Mouse (Mus musculus) CH12.LX (cell line): ENCODE measurements around the gene Specc1l. TPM values are rescaled to one million over a fixed set of nuclear protein-coding genes. Genes with fewer than 3 reads are reported as not detected.

Source experiments
- DNase-seq: peaks from one replicate; pipeline ENCODE4 v3.0.0-alpha.2; 2013; ENCODE audit errors: extremely low read depth
- H3K27ac ChIP-seq: 2 replicates; pipeline ENCODE4 v1.5.1; 2012; ENCODE audit warnings: low read depth, mild to moderate bottlenecking, control low read depth, moderate library complexity; ENCODE audit not compliant: insufficient read depth
- H3K27me3 ChIP-seq: replicated peaks from 2 replicates; pipeline ENCODE3; 2012; ENCODE audit warnings: inconsistent platforms
- H3K36me3 ChIP-seq, 2 experiments: replicated peaks in 1 of 2; 2 replicates each; pipeline versions ENCODE3 to v1.6.1; 2012; ENCODE audit warnings: inconsistent platforms in 1 of 2, low read length in 1 of 2, mild to moderate bottlenecking in 1 of 2, mixed read lengths in 1 of 2, moderate library complexity in 1 of 2; ENCODE audit not compliant: control insufficient read depth in 1 of 2, insufficient read depth in 1 of 2
- H3K4me1 ChIP-seq, 2 experiments: 2 replicates each; pipeline ENCODE4 v1.6.1; 2012; ENCODE audit warnings: inconsistent platforms in 1 of 2, moderate library complexity in 1 of 2; ENCODE audit not compliant: insufficient read depth in 2 of 2, control insufficient read depth in 1 of 2
- H3K4me2 ChIP-seq: 2 replicates; pipeline ENCODE4 v1.6.1; 2012; ENCODE audit warnings: low read depth, mild to moderate bottlenecking, control low read depth; ENCODE audit not compliant: poor library complexity, insufficient read depth, severe bottlenecking
- H3K4me3 ChIP-seq, 3 experiments: fragments of 150-350 bp in 1 of 3; sonication (generic) in 1 of 3; replicated peaks in 1 of 3; 2 replicates each; pipeline versions ENCODE3 to v1.5.1; 2011 to 2012; ENCODE audit warnings: low read depth in 2 of 3, low read length in 2 of 3, mild to moderate bottlenecking in 2 of 3, moderate library complexity in 2 of 3, control low read depth in 1 of 3, improper control_type of control experiment in 1 of 3, inconsistent platforms in 1 of 3, mixed read lengths in 1 of 3; ENCODE audit not compliant: poor library complexity in 1 of 3
- H3K79me2 ChIP-seq: replicated peaks from 2 replicates; pipeline ENCODE4 v1.6.1; 2012; ENCODE audit warnings: mild to moderate bottlenecking, moderate library complexity; ENCODE audit not compliant: control insufficient read depth, poor library complexity, insufficient read depth, severe bottlenecking; ENCODE audit errors: extremely low read depth
- H3K9ac ChIP-seq: 2 replicates; pipeline ENCODE4 v1.6.1; 2012; ENCODE audit warnings: low read depth, mild to moderate bottlenecking, control low read depth, moderate library complexity; ENCODE audit not compliant: insufficient read depth
- H3K9me3 ChIP-seq: replicated peaks from 2 replicates; pipeline ENCODE3; 2012; ENCODE audit warnings: low read length, inconsistent platforms, mixed read lengths
- CHD2 ChIP-seq: IDR thresholded peaks from 2 replicates; pipeline ENCODE4 v1.6.1; 2011; ENCODE audit warnings: low read length, improper control_type of control experiment
- CTCF ChIP-seq, 2 experiments: IDR thresholded peaks in 1 of 2; conservative IDR thresholded peaks in 1 of 2; 2 replicates each; pipeline ENCODE4 v1.5.1; 2011 to 2012; ENCODE audit warnings: low read depth in 2 of 2, low read length in 2 of 2, improper control_type of control experiment in 1 of 2, inconsistent platforms in 1 of 2, mild to moderate bottlenecking in 1 of 2, moderate library complexity in 1 of 2
- E2F4 ChIP-seq: IDR thresholded peaks from 2 replicates; pipeline ENCODE4 v1.6.1; 2011; ENCODE audit warnings: low read depth, low read length, improper control_type of control experiment; ENCODE audit not compliant: insufficient replicate concordance
- ELF1 ChIP-seq: IDR thresholded peaks from 2 replicates; pipeline ENCODE4 v1.6.1; 2014; ENCODE audit warnings: low read depth, mild to moderate bottlenecking, inconsistent platforms, low read length, improper control_type of control experiment
- HCFC1 ChIP-seq: IDR thresholded peaks from 2 replicates; pipeline ENCODE4 v1.6.1; 2012; ENCODE audit warnings: low read depth, mild to moderate bottlenecking, inconsistent platforms, low read length, improper control_type of control experiment
- IRF4 ChIP-seq: IDR thresholded peaks from 2 replicates; pipeline ENCODE4 v1.6.1; 2014; ENCODE audit warnings: low read depth, mild to moderate bottlenecking, inconsistent platforms, low read length, improper control_type of control experiment
- KAT2A ChIP-seq: IDR thresholded peaks from 2 replicates; pipeline ENCODE4 v1.6.1; 2012; ENCODE audit warnings: low read length, improper control_type of control experiment, inconsistent platforms; ENCODE audit not compliant: insufficient replicate concordance
- MAZ ChIP-seq: IDR thresholded peaks from 2 replicates; pipeline ENCODE4 v1.6.1; 2012; ENCODE audit warnings: low read depth, mild to moderate bottlenecking, inconsistent platforms, low read length, improper control_type of control experiment, moderate library complexity
- MXI1 ChIP-seq: IDR thresholded peaks from 2 replicates; pipeline ENCODE4 v1.6.1; 2011; ENCODE audit warnings: mild to moderate bottlenecking, low read depth, low read length, improper control_type of control experiment
- NELFE ChIP-seq: IDR thresholded peaks from 2 replicates; pipeline ENCODE4 v1.6.1; 2011; ENCODE audit warnings: low read depth, low read length, improper control_type of control experiment
- PAX5 ChIP-seq: IDR thresholded peaks from 2 replicates; pipeline ENCODE4 v1.6.1; 2012; ENCODE audit warnings: low read length, inconsistent platforms, mixed read lengths
- POLR2AphosphoS2 ChIP-seq: IDR thresholded peaks from 2 replicates; pipeline ENCODE4 v1.6.1; 2011; ENCODE audit warnings: low read depth, low read length, improper control_type of control experiment
- ZC3H11A ChIP-seq: IDR thresholded peaks from 2 replicates; pipeline ENCODE4 v1.6.1; 2012; ENCODE audit warnings: low read depth, mild to moderate bottlenecking, inconsistent platforms, low read length, improper control_type of control experiment
- ZKSCAN1 ChIP-seq: IDR thresholded peaks from 2 replicates; pipeline ENCODE4 v1.6.1; 2012; ENCODE audit warnings: low read depth, inconsistent platforms, low read length, improper control_type of control experiment, borderline replicate concordance
- ZNF384 ChIP-seq: IDR thresholded peaks from 2 replicates; pipeline ENCODE4 v1.6.1; 2012; ENCODE audit warnings: low read depth, low read length, improper control_type of control experiment, inconsistent platforms
- dilution Hi-C: fragments of 300-500 bp; cut with MboI; formaldehyde crosslinking; loops from 2 replicates; pipeline ENCODE4 v1.14.3; 2020; ENCODE audit warnings: low sequenced_read_pairs; ENCODE audit not compliant: extremely low pct_unique_long_range_greater_than_20kb, extremely low pct_ligation_motif_present
- in situ Hi-C: fragments of 300-500 bp; cut with MboI; formaldehyde crosslinking; loops from 3 replicates; pipeline ENCODE4 v1.14.3; 2019; ENCODE audit warnings: low sequenced_read_pairs, low pct_ligation_motif_present, low pct_unique_long_range_greater_than_20kb, mixed read lengths
- polyA plus RNA-seq: library from polyadenylated mRNA; unstranded; fragments of >175 nt; gene quantifications from 2 replicates; pipeline ENCODE4 v1.2.1, GENCODE M21; 2012; ENCODE audit warnings: low read depth; ENCODE audit not compliant: insufficient read length
- total RNA-seq, 2 experiments: library from RNA; depleted of rRNA; stranded (reverse); fragments of 300-350 nt in 1 of 2; fragments of >200 nt in 1 of 2; gene quantifications; 2 replicates each; pipeline ENCODE4 v1.2.3; 2012 to 2014

Gene Specc1l
- total and polyA plus RNA-seq, 3 experiments = 18.6 to 25.1 (median 21.1) TPM

GRCm38 (mm10) chr10:75187366-75188056 lies 24.4 kb upstream of the Specc1l start:
- H3K9me3 ChIP-seq = no peaks in the 10 kb centered on the region
- H3K9ac ChIP-seq = no peak overlapping the region
- H3K27ac ChIP-seq = no peak overlapping the region
- peaks cover 5 to 31% of the 10 kb centered on the region in 2 experiments for H3K36me3 ChIP-seq
- in situ Hi-C loops = no loop called here
- no peak overlapping the region for H3K4me3 ChIP-seq
- DNase-seq = no peak
- H3K27me3 ChIP-seq = no peaks in the 10 kb centered on the region
- TF ChIP-seq ZC3H11A = no peak
- no peak for TF ChIP-seq NELFE
- TF ChIP-seq KAT2A = no peak
- no peak for TF ChIP-seq MXI1
- TF ChIP-seq POLR2AphosphoS2 = no peak
- no peak for TF ChIP-seq ZNF384
- no peak for TF ChIP-seq ELF1
- TF ChIP-seq CHD2 = no peak
- TF ChIP-seq PAX5 = no peak
- TF ChIP-seq ZKSCAN1 = no peak
- no peak for TF ChIP-seq IRF4
- TF ChIP-seq MAZ = no peak
- no peak for TF ChIP-seq CTCF (conservative IDR thresholded peaks at IDR 0.05 in 1 of 2, IDR thresholded peaks at IDR 0.05 in 1 of 2; ENCODE audit: low read depth in 2 of 2, low read length in 2 of 2)
- TF ChIP-seq HCFC1 = no peak
- TF ChIP-seq E2F4 = no peak
- no peaks in the 10 kb centered on the region for H3K79me2 ChIP-seq
- no peak overlapping the region for H3K4me2 ChIP-seq
- dilution Hi-C loops = no loop called here
- peaks cover 15 to 22% of the 10 kb centered on the region in 2 experiments; a peak in 2 of 4 replicates for H3K4me1 ChIP-seq

- peaks cover 5% of the 10 kb centered on the region for H3K9me3 ChIP-seq
- H3K9ac ChIP-seq = no peak overlapping the region
- H3K36me3 ChIP-seq = no peaks in the 10 kb centered on the region
- dilution Hi-C loops = no loop called here
- TF ChIP-seq CTCF (conservative IDR thresholded peaks at IDR 0.05 in 1 of 2, IDR thresholded peaks at IDR 0.05 in 1 of 2; ENCODE audit: low read depth in 2 of 2, low read length in 2 of 2) (peak in 1 of 2 experiments; percentile 50; a peak in 2 of 4 replicates), ELF1 (no peak)
- no peak for DNase-seq
- in situ Hi-C loops = no loop called here
- H3K79me2 ChIP-seq = no peaks in the 10 kb centered on the region
- no peaks in the 10 kb centered on the region for H3K27me3 ChIP-seq
- no peak overlapping the region for H3K4me2 ChIP-seq
- H3K4me1 ChIP-seq = peaks cover 3 to 9% of the 10 kb centered on the region in 2 experiments; a peak in 1 of 4 replicates
- H3K4me3 ChIP-seq = no peak overlapping the region
- H3K27ac ChIP-seq = no peak overlapping the region
Measured at GRCm38 (mm10) chr10:75191647-75192046, 20.2 kb upstream of the Specc1l start.
